Mouse (Mus musculus): ENCODE data around the gene Trim10.

DNA sequence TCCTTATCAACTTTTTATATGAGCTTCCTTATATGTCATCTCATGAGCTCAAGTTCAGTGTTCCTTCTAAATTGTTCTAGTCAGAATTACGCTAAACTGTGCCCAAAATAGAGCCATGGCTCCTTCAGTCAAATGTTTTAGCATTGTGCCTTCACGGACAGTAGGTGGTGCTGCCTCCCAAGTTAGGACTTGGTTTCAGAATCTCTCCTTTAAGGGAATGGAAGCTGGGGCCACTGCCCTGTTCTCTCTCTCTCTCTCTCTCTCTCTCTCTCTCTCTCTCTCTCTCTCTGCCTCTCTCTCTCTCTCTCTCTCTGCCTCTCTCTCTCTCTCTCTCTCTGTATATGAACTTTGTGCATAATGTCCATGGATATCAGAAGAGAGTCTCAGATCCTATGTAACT, 23.0 kb downstream of the Trim10 start:
- peak; percentile 46; the same call in 1 of the 2 replicates for TF ChIP-seq CTCF (IDR thresholded peaks at IDR 0.05; ENCODE audit: control insufficient read depth, insufficient read depth, low read length)
- TF ChIP-seq POLR2A (IDR thresholded peaks at IDR 0.05; ENCODE audit: borderline replicate concordance, control insufficient read depth, low read depth, low read length), result no peak

Measured in bone marrow, adult 2 months (tissue).